Mouse (Mus musculus) stomach, embryonic 15.5 days (tissue): ENCODE measurements around the gene Gpnmb. TPM values are rescaled to one million over a fixed set of nuclear protein-coding genes. Genes with fewer than 3 reads are reported as not detected.
A peak's percentile ranks its signal among the peaks of the same experiment; 100 is the strongest.

ENCODE experiments used
- ATAC-seq: fragments of 200-750 bp; cut with Nextera tagmentation; 2 replicates; pipeline ENCODE4 v1.8.0; 2017; ENCODE audit warnings: low read depth, moderate number of reproducible peaks, moderate TSS enrichment; ENCODE audit not compliant: insufficient read depth, low FRiP score
- H3K27ac ChIP-seq: fragments of 300-500 bp; sonication (generic); 2 replicates; pipeline ENCODE4 v1.5.1; 2015; ENCODE audit warnings: mild to moderate bottlenecking, inconsistent platforms
- H3K27me3 ChIP-seq: fragments of 300-500 bp; sonication (generic); replicated peaks from 2 replicates; pipeline ENCODE4 v1.6.1; 2015; ENCODE audit warnings: inconsistent platforms
- H3K36me3 ChIP-seq: fragments of 300-500 bp; sonication (generic); 2 replicates; pipeline ENCODE4 v1.6.1; 2015; ENCODE audit warnings: inconsistent platforms
- H3K4me1 ChIP-seq: fragments of 300-500 bp; sonication (generic); 2 replicates; pipeline ENCODE4 v1.6.1; 2015; ENCODE audit warnings: inconsistent platforms
- H3K4me2 ChIP-seq: fragments of 300-500 bp; sonication (generic); 2 replicates; pipeline ENCODE4 v1.6.1; 2015; ENCODE audit warnings: mild to moderate bottlenecking, inconsistent platforms
- H3K4me3 ChIP-seq: fragments of 300-500 bp; sonication (generic); replicated peaks from 2 replicates; pipeline ENCODE4 v1.5.1; 2015; ENCODE audit warnings: inconsistent platforms
- H3K9ac ChIP-seq: fragments of 300-500 bp; sonication (generic); 2 replicates; pipeline ENCODE4 v1.6.1; 2015; ENCODE audit warnings: inconsistent platforms
- H3K9me3 ChIP-seq: fragments of 300-500 bp; sonication (generic); 2 replicates; pipeline ENCODE4 v1.6.1; 2016; ENCODE audit warnings: inconsistent platforms
- WGBS: fragments of 180-500 bp; shearing (Covaris S2); methylation state at CpG from one replicate; pipeline ENCODE4 v1.1.7; 2015; 5-methylcytosine and 5-hydroxymethylcytosine counted together
- polyA plus RNA-seq: library from polyadenylated mRNA; unstranded; fragments of >200 nt; fragmentation: Nextera tagmentation; extraction: Ambion mirVana; gene quantifications from 2 replicates; pipeline ENCODE4 v1.2.1, GENCODE M21; 2015

Gene Gpnmb
- polyA plus RNA-seq, 1 experiment from 2014 or later = 0.26 TPM

DNA sequence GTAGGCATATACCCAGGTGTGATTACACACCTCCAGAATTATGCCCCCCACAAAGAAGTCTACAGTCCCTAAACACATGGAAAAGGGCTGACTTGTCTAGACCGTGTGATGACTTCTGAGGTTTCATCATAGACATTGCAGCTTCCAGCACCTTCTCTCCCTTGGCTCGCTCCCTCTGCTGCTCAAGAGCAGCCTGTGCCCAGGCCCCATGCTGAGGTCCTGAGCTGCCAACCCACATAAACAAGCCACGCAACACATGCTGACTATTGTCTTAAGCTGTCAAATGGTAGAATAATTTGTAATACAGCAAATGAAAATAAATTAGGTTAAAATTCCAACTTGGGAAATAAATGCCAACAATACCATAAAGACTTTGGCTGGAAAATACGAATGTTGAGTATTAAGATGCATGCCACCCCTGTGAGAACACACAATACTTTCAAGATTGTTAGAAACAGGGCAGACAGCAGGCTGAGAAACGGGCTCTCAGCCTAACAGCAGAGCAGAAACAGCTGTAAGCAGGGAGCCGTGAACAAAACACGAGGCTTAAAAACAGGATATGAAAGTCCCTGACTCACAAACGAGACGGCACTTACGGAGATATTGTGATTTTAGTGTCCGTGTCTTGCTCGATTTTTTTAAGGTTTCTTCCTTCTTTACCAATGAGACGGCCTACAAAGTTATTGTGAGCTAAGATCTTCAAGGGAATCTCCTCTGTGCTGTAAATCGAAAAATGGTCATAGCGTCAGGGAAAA is 70.6 kb downstream of the Gpnmb start:
- peaks cover 29% of the 10 kb centered on the region for H3K36me3 ChIP-seq
- ATAC-seq = no peak
- H3K4me1 ChIP-seq = no peaks in the 10 kb centered on the region
- no peak overlapping the region for H3K4me3 ChIP-seq
- no peaks in the 10 kb centered on the region for H3K9me3 ChIP-seq
- H3K27ac ChIP-seq = no peak overlapping the region
- no peaks in the 10 kb centered on the region for H3K27me3 ChIP-seq
- H3K4me2 ChIP-seq = no peak overlapping the region
- 82% methylated on average over 15 of the region's 15 CpGs for WGBS
- no peak overlapping the region for H3K9ac ChIP-seq

DNA sequence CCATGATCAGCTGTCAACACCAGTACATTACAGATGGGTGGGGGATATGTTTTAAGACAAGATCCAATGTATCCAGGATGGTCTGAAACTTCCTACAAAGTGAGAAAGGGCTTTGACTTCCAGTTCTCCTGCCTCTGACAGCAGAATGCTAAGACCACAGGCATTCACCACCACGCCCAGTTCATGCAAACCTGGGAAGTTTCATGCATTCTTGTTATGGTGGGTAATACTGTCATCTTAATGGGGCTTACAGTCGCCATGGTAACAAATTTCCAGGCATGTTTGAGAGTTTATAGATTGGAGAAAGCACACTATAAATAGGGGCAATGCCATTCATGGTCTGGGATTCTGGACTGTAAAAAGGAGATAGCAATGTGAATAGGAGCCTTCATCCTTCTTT is 72.8 kb downstream of the Gpnmb start:
- H3K9me3 ChIP-seq = no peaks in the 10 kb centered on the region
- no peak for ATAC-seq
- peaks cover 27% of the 10 kb centered on the region for H3K36me3 ChIP-seq
- no peak overlapping the region for H3K9ac ChIP-seq
- no peak overlapping the region for H3K4me3 ChIP-seq
- H3K4me1 ChIP-seq = no peaks in the 10 kb centered on the region
- H3K4me2 ChIP-seq = no peak overlapping the region
- 79% methylated on average over 2 of the region's 2 CpGs for WGBS
- H3K27me3 ChIP-seq = no peaks in the 10 kb centered on the region
- no peak overlapping the region for H3K27ac ChIP-seq

DNA sequence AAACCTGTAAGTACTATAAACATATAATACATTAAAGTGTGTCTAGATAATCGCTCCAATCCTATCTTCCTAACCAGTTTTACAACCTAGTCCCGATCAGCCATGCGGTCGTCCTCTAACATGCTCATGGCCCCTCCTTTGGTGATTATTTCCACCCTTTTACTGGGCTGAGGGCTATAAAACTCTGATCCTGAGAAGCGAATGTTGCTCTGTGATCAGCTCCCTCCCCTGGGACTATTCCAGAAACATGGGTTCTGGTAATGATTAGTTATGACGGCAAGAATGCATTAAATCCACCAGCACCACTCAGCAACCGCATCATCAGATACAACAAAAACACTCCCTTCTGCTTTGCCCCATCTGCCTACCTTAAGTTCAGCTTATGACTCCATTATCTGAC is 77.5 kb downstream of the Gpnmb start:
- Histone ChIP-seq H3K27me3 (no peaks in the 10 kb centered on the region), H3K4me3 (no peak overlapping the region), H3K9me3 (no peaks in the 10 kb centered on the region), H3K4me1 (no peaks in the 10 kb centered on the region), H3K4me2 (no peak overlapping the region), H3K36me3 (peaks cover 13% of the 10 kb centered on the region; the same call in 1 of the 2 replicates), H3K27ac (no peak overlapping the region), H3K9ac (no peak overlapping the region)
- no peak for ATAC-seq
- WGBS = 88% methylated on average over 7 of the region's 7 CpGs

GRCm38 (mm10) chr6:49114457-49114856 is 78.1 kb downstream of the Gpnmb start:
- 91% methylated on average over 6 of the region's 6 CpGs for WGBS
- Histone ChIP-seq H3K4me1 (no peaks in the 10 kb centered on the region), H3K36me3 (0 out of 2 replicates have a peak, but pooled peaks cover 12% of the 10 kb centered on the region), H3K9ac (no peak overlapping the region), H3K9me3 (no peaks in the 10 kb centered on the region), H3K27ac (no peak overlapping the region), H3K4me3 (no peak overlapping the region), H3K27me3 (no peaks in the 10 kb centered on the region), H3K4me2 (no peak overlapping the region)
- no peak for ATAC-seq

DNA sequence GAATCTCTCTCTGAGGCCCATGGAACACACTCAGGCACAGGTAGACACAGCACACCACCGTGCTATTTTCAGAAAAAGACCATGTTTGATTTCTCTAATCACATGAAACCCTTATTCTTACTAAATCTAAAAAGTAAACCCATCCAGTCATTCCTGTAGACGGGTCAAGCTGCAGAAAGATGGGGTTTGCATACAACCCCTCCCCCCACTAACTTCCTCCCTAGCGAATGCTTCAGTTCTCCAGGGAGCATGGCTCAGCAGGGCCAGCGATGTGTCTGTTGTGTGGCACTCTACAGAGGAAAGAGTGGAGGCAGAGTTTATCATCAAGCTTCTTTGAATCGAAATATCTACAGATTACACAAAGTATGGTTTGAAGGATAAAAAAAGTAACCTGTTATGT is 79.2 kb downstream of the Gpnmb start:
- 0 out of 2 replicates have a peak, but pooled peaks cover 7% of the 10 kb centered on the region for H3K36me3 ChIP-seq
- no peak for ATAC-seq
- no peak overlapping the region for H3K4me3 ChIP-seq
- H3K27ac ChIP-seq = no peak overlapping the region
- H3K9ac ChIP-seq = no peak overlapping the region
- H3K9me3 ChIP-seq = no peaks in the 10 kb centered on the region
- no peak overlapping the region for H3K4me2 ChIP-seq
- H3K4me1 ChIP-seq = no peaks in the 10 kb centered on the region; the same call in 1 of the 2 replicates
- no peaks in the 10 kb centered on the region for H3K27me3 ChIP-seq
- WGBS = 78% methylated on average over 5 of the region's 5 CpGs

- Histone ChIP-seq H3K36me3 (0 out of 2 replicates have a peak, but pooled peaks cover 7% of the 10 kb centered on the region), H3K27me3 (no peaks in the 10 kb centered on the region), H3K4me3 (no peak overlapping the region), H3K9me3 (no peaks in the 10 kb centered on the region), H3K9ac (no peak overlapping the region), H3K4me2 (no peak overlapping the region), H3K27ac (no peak overlapping the region), H3K4me1 (no peaks in the 10 kb centered on the region; the same call in 1 of the 2 replicates)
- no peak for ATAC-seq
- WGBS = 89% methylated on average over 8 of the region's 8 CpGs
Observed at GRCm38 (mm10) chr6:49116241-49116640, 79.9 kb downstream of the Gpnmb start.

DNA sequence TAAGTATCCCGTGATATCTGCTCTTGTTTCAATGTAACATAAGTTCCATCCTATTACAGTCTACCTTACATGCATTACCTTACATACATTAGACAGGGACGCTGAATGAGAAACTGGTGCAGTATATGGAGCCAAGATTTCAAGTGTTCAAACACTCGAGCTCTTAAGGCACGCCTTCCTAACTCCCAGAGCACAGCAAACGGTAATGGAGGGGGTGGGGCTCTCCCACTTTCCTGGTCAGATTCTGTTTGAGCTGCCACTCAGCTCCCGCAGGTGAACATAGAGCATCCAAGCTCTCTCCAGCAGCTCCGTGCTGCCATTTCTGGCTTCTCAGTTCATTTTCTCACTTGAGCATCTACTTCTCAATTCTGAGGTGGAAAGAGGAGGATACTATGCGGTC is 82.1 kb downstream of the Gpnmb start:
- no peak overlapping the region for H3K9ac ChIP-seq
- no peaks in the 10 kb centered on the region for H3K9me3 ChIP-seq
- ATAC-seq = no peak
- H3K4me1 ChIP-seq = no peaks in the 10 kb centered on the region; the same call in 1 of the 2 replicates
- 68% methylated on average over 8 of the region's 8 CpGs for WGBS
- H3K27ac ChIP-seq = no peak overlapping the region
- no peak overlapping the region for H3K4me2 ChIP-seq
- H3K27me3 ChIP-seq = no peaks in the 10 kb centered on the region
- H3K36me3 ChIP-seq = 0 out of 2 replicates have a peak, but pooled peaks cover 7% of the 10 kb centered on the region
- H3K4me3 ChIP-seq = no peak overlapping the region

DNA sequence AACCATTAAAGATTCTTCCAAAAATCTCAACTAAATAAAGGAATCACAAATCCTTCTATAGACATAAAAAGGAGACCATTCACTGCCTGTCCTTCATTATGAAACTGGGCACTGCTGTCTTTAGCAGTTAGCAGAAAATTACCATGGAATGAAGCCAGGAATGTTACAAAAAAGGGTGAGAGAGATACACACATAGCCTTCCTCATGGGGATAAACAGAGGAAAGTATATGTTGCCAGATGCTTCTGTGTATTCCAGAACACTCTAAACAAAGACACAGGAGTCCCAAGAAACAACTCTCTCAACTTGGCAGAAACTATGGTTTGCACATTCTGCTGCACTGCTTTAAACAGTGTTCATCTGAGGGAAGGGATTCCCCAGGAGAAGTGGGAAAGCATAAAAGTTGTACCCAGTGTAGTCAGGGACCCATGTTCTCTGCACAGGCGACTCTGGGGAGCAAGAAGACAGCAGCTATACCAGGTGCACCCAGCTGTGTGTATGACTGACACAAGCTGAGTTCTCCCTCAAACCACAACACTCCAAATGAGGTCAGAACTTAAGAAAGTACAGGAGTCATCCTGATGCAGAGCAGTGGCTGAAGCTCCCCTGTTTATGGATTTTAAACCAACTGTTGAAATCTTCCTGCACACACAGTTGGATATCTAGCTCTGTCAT is 83.3 kb downstream of the Gpnmb start:
- 55% methylated on average over 1 of the region's 1 CpGs for WGBS
- Histone ChIP-seq H3K9me3 (no peaks in the 10 kb centered on the region), H3K9ac (no peak overlapping the region), H3K27ac (peak overlapping the region; percentile 8; the same call in 1 of the 2 replicates), H3K27me3 (no peaks in the 10 kb centered on the region), H3K4me1 (no peaks in the 10 kb centered on the region; the same call in 1 of the 2 replicates), H3K4me3 (no peak overlapping the region), H3K36me3 (no peaks in the 10 kb centered on the region), H3K4me2 (no peak overlapping the region)
- ATAC-seq = no peak

- no peak overlapping the region for H3K4me3 ChIP-seq
- WGBS = 84% methylated on average over 3 of the region's 3 CpGs
- H3K27ac ChIP-seq = no peak overlapping the region
- ATAC-seq = no peak
- no peaks in the 10 kb centered on the region for H3K9me3 ChIP-seq
- H3K27me3 ChIP-seq = no peaks in the 10 kb centered on the region
- H3K9ac ChIP-seq = no peak overlapping the region
- no peaks in the 10 kb centered on the region; the same call in 1 of the 2 replicates for H3K4me1 ChIP-seq
- H3K36me3 ChIP-seq = no peaks in the 10 kb centered on the region; the same call in 1 of the 2 replicates
- H3K4me2 ChIP-seq = no peak overlapping the region
Observed at GRCm38 (mm10) chr6:49120370-49120769, 84.0 kb downstream of the Gpnmb start.

Other genes with a start within 250 kb of the Gpnmb start
- 140 and 144 TPM in 2 replicates for gene Tmem176a, start 195.6 kb upstream of the Gpnmb start, polyA plus RNA-seq
- gene Tmem176b, start 195.1 kb upstream of the Gpnmb start, polyA plus RNA-seq = 314 and 315 TPM in 2 replicates
- 2.3 and 3.6 TPM in 2 replicates for gene Aoc1, start 163.7 kb upstream of the Gpnmb start, polyA plus RNA-seq
- gene 1600015I10Rik, start 106.7 kb upstream of the Gpnmb start, polyA plus RNA-seq = not detected in 2 replicates
- gene Doxl2, start 61.6 kb upstream of the Gpnmb start, polyA plus RNA-seq = not detected in 2 replicates
- not detected in 2 replicates for gene Svs1, start 49.7 kb upstream of the Gpnmb start, polyA plus RNA-seq
- 69.0 and 76.9 TPM in 2 replicates for gene Malsu1, start 37.2 kb downstream of the Gpnmb start, polyA plus RNA-seq
- gene Igf2bp3, start 178.4 kb downstream of the Gpnmb start, polyA plus RNA-seq = 64.3 and 72.4 TPM in 2 replicates
- gene Tra2a, start 227.5 kb downstream of the Gpnmb start, polyA plus RNA-seq = 92.7 and 95.4 TPM in 2 replicates